Mouse (Mus musculus) stomach, embryonic 14.5 days (tissue): ENCODE measurements around the gene Cacybp. TPM values are rescaled to one million over a fixed set of nuclear protein-coding genes. Genes with fewer than 3 reads are reported as not detected.
A peak's percentile ranks its signal among the peaks of the same experiment; 100 is the strongest.

Experiments
- ATAC-seq: fragments of 200-750 bp; cut with Nextera tagmentation; 2 replicates; pipeline ENCODE4 v1.8.0; 2017; ENCODE audit warnings: low read depth, moderate TSS enrichment; ENCODE audit not compliant: insufficient number of reproducible peaks, insufficient read depth, low FRiP score
- H3K27ac ChIP-seq: fragments of 300-500 bp; sonication (generic); 2 replicates; pipeline ENCODE4 v1.5.1; 2014; ENCODE audit warnings: mild to moderate bottlenecking, low read length, moderate library complexity, mixed read lengths
- H3K27me3 ChIP-seq: fragments of 300-500 bp; sonication (generic); 2 replicates; pipeline ENCODE4 v1.6.1; 2014; ENCODE audit warnings: low read length, control low read depth, mixed read lengths; ENCODE audit not compliant: control insufficient read depth, insufficient read depth
- H3K36me3 ChIP-seq: fragments of 300-500 bp; sonication (generic); 2 replicates; pipeline ENCODE4 v1.6.1; 2014; ENCODE audit warnings: mild to moderate bottlenecking, control low read depth, low read length, moderate library complexity, mixed read lengths; ENCODE audit not compliant: control insufficient read depth, insufficient read depth
- H3K4me1 ChIP-seq: fragments of 300-500 bp; sonication (generic); 2 replicates; pipeline ENCODE4 v1.6.1; 2014; ENCODE audit warnings: low read length, control low read depth, mixed read lengths; ENCODE audit not compliant: control insufficient read depth, insufficient read depth
- H3K4me2 ChIP-seq: fragments of 300-500 bp; sonication (generic); replicated peaks from 2 replicates; pipeline ENCODE4 v1.6.1; 2014; ENCODE audit warnings: low read depth, low read length, control low read depth
- H3K4me3 ChIP-seq: fragments of 300-500 bp; sonication (generic); 2 replicates; pipeline ENCODE4 v1.5.1; 2014; ENCODE audit warnings: low read depth, low read length, control low read depth
- H3K9ac ChIP-seq: fragments of 300-500 bp; sonication (generic); replicated peaks from 2 replicates; pipeline ENCODE4 v1.6.1; 2014; ENCODE audit warnings: low read depth, mild to moderate bottlenecking, control low read depth, low read length, moderate library complexity, mixed read lengths
- H3K9me3 ChIP-seq: fragments of 300-500 bp; sonication (generic); 2 replicates; pipeline ENCODE4 v1.6.1; 2016; ENCODE audit warnings: low read depth, low read length, control low read depth; ENCODE audit not compliant: control insufficient read depth
- WGBS: fragments of 180-500 bp; shearing (Covaris S2); extraction: QIAGEN DNeasy Blood & Tissue Kit; methylation state at CpG from one replicate; pipeline ENCODE4 v1.1.7; 2014; 5-methylcytosine and 5-hydroxymethylcytosine counted together
- polyA plus RNA-seq: library from polyadenylated mRNA; unstranded; fragments of >200 nt; fragmentation: Nextera tagmentation; extraction: Ambion mirVana; gene quantifications from 2 replicates; pipeline ENCODE4 v1.2.1, GENCODE M21; 2014

The Cacybp gene
- polyA plus RNA-seq = 202 and 226 TPM in 2 replicates

DNA sequence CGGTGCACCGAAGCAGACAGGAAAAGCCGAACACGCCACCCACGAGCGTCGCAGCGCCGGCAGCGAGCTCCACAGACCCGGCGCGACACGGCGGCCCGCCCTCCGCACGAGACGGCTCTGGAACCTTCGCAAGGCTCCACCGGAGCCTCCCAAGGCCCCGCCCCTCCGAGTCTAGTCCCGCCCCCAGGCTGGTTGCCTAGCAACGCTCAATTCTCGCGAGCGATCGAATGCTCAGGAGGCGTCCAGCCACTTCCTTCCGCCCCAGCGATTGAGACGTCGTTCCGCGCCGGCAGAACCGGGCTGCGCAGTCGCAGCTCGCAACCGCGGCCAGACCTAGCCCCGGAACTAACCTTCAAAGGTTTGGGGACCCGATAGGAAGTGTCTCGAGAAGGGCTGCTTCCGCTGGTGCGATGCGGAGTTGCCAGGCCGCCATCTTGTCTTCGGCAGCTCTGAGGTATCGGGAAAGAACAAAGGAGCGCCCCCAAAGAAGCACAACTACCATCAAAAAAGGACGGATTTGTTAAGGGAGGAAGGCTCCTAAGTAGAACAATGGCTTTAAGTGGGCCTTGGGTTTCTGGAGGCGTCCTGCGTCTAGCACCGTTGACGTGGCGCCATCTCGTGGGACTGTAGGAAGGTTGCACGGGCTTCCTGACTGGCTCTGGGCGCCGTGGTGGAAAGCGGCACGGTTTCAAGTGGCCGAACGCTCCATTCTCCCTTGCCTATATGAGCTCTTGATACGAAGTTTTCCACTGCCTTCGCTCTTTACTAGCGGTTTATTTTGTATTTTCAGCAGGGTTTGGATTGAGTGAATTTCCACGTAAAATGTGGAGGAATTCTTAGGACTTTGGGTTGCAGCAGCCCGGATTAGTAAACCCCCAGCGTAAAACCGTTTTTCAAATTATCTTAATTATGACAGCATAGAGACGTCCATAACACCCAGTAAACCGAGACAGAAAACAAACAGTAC, at the start of gene Cacybp:
Gene Cacybp, minus strand, starts transcription at position 173 of the 967 bp plus-strand sequence.
- WGBS = 1% methylated on average over 76 of the region's 76 CpGs
- peak; percentile 99 for ATAC-seq
- Histone ChIP-seq H3K27me3 (no peaks in the 10 kb centered on the region), H3K4me1 (peaks cover 9% of the 10 kb centered on the region), H3K4me3 (peak within 1 kb of the TSS; percentile 61), H3K36me3 (no peaks in the 10 kb centered on the region; the same call in 1 of the 2 replicates), H3K9me3 (no peaks in the 10 kb centered on the region), H3K4me2 (peak within 1 kb of the TSS; percentile 77), H3K9ac (peak within 1 kb of the TSS; percentile 82), H3K27ac (peak within 1 kb of the TSS; percentile 99)

DNA sequence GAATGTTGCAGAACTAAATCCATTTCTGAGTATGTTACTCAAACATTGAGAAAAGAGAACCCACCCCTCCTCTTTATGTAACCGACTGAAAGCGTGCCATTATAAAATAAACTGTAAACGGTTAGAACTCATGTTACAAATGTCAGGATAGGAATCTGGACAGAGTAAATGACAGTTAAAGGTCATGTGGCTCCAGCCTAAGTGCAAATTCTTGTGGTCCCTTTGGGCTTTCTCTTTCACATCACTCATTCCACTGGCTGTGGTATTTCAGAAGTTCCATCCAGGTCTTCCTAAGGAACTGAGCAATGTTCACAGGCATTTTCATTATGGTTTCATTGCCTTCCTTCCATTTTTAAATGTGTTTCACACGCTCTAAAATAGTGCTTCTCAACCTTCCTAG, 49.7 kb upstream of the Cacybp start:
- no peak overlapping the region for H3K4me3 ChIP-seq
- 51% methylated on average over 4 of the region's 4 CpGs for WGBS
- H3K36me3 ChIP-seq = no peaks in the 10 kb centered on the region
- H3K27ac ChIP-seq = no peak overlapping the region
- no peak for ATAC-seq
- H3K27me3 ChIP-seq = no peaks in the 10 kb centered on the region
- no peak overlapping the region for H3K4me2 ChIP-seq
- no peaks in the 10 kb centered on the region for H3K9me3 ChIP-seq
- no peak overlapping the region for H3K9ac ChIP-seq
- 0 out of 2 replicates have a peak, but pooled peaks cover 3% of the 10 kb centered on the region for H3K4me1 ChIP-seq

DNA sequence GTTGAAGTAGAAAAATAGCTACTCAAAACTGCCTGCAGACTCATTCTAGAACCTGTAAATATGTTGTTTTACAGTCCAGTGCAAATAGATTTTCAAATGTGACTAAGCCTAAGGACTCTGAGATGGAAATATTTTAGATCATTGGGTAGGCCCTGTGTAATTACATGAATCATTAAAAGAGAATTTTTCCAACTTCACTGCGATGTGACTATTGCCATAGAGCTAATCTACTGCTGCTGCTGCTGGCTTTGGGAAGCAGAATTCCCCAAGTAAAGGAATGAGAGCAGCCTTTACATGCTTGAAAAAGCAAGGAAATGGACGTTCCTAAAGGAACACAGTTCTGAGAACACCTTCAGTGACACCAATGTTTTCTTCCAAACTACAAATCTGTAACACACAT, 49.2 kb upstream of the Cacybp start:
- no peak overlapping the region for H3K27ac ChIP-seq
- H3K36me3 ChIP-seq = no peaks in the 10 kb centered on the region
- no peak for ATAC-seq
- H3K4me1 ChIP-seq = 0 out of 2 replicates have a peak, but pooled peaks cover 3% of the 10 kb centered on the region
- 74% methylated on average over 2 of the region's 2 CpGs for WGBS
- no peak overlapping the region for H3K9ac ChIP-seq
- no peaks in the 10 kb centered on the region for H3K9me3 ChIP-seq
- no peak overlapping the region for H3K4me2 ChIP-seq
- no peaks in the 10 kb centered on the region for H3K27me3 ChIP-seq
- no peak overlapping the region for H3K4me3 ChIP-seq

DNA sequence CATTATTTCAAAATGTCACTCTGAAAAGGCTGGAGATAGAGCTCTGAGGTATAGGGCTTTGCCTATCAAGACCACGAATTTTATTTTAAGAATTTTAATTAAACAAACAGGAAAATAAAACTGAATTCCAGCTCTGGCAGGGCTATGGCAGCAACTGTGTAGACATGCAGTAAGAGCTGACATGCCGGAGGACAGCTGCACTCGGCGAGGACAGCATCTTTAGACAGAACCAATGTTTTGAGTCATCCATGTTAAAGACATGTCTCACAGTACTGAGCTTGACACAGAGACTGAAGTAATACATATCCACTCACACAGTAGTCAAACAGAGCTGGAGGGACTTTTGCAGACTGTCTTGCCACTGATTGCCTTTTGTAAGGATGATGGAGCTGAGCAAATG, 47.9 kb upstream of the Cacybp start:
- no peak overlapping the region for H3K4me3 ChIP-seq
- H3K9ac ChIP-seq = no peak overlapping the region
- no peak overlapping the region for H3K27ac ChIP-seq
- no peak overlapping the region for H3K4me2 ChIP-seq
- H3K36me3 ChIP-seq = no peaks in the 10 kb centered on the region
- no peaks in the 10 kb centered on the region for H3K9me3 ChIP-seq
- WGBS = 69% methylated on average over 4 of the region's 4 CpGs
- no peak for ATAC-seq
- no peaks in the 10 kb centered on the region for H3K27me3 ChIP-seq
- H3K4me1 ChIP-seq = 0 out of 2 replicates have a peak, but pooled peaks cover 3% of the 10 kb centered on the region

DNA sequence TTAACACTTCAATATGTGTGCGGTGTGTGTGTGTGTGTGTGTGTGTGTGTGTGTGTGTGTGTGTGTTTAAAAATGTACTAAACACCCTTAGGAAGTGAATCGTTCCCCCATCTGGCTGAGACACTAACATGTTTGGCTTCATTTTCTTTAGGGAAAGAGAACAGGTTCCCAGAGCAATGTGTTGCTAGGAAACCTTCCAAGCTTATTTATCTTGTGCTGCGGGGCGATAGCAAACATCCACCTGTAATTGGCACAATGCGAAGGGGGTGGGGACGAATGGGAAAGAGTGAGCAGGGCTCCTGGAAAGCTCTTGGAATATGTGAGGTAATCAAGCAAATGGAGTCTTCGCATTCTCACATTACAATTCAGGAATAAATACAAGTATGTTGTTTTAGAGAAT, 47.2 kb upstream of the Cacybp start:
- ATAC-seq = peak; percentile 83
- Histone ChIP-seq H3K36me3 (no peaks in the 10 kb centered on the region), H3K4me1 (0 out of 2 replicates have a peak, but pooled peaks cover 3% of the 10 kb centered on the region), H3K27ac (no peak overlapping the region), H3K9me3 (no peaks in the 10 kb centered on the region), H3K4me2 (no peak overlapping the region), H3K27me3 (no peaks in the 10 kb centered on the region), H3K4me3 (no peak overlapping the region), H3K9ac (no peak overlapping the region)
- 32% methylated on average over 7 of the region's 7 CpGs for WGBS

DNA sequence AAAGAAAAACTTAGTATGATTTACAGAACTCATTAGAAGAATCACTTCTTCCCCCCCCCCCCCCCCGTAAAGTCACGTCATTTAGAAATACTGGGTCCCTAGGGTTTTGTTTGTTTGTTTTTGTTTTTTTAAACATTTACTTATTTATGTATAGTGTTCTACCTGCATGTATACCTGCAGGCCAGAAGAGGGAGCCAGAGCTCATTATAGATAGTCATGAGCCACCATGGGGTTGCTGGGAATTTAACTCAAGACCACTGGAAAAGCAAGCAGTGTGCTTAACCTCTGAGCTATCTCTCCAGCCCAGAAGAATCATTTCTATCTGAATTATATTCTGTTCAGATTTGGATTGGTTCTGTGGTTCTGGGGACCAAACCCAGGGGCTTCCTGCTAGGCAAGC, 40.4 kb upstream of the Cacybp start:
- H3K4me1 ChIP-seq = no peaks in the 10 kb centered on the region
- WGBS = 93% methylated on average over 2 of the region's 2 CpGs
- ATAC-seq = no peak

DNA sequence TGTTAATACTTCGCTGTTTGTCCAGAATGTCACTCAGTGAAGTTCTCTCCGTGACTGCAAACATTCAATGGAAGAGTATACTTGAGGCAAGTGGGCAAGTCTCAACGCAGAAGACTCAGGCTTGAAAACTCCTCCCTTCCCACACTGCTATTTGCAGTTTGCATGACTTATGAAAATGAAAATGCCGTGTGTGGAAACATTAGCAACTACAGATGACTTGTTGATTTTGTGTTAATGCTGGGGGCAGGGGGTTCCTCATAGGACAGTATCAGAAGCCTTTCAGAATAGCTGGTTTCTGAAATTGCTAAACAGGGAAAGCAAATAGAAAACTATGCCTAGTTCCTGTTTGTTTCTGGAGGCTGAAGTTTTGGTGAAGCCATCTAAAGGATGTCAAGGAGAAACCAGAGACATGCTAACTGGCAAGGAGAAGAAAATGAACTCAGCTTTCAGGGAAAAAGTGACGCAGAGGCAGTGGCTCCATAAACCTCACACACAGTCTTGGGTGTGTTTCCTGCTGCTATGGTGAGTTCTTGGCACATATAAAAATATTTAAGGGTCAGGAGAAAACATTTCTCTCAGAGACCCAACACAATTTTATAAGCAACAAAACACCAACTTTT, 38.8 kb upstream of the Cacybp start:
- Histone ChIP-seq H3K9me3 (no peaks in the 10 kb centered on the region), H3K27ac (no peak overlapping the region), H3K4me2 (no peak overlapping the region), H3K36me3 (no peaks in the 10 kb centered on the region), H3K27me3 (no peaks in the 10 kb centered on the region), H3K4me3 (no peak overlapping the region), H3K9ac (no peak overlapping the region), H3K4me1 (no peaks in the 10 kb centered on the region)
- no peak for ATAC-seq
- WGBS = 63% methylated on average over 5 of the region's 5 CpGs

More for the DNA sequence above, 40.4 kb upstream of the Cacybp start:
- no peaks in the 10 kb centered on the region for H3K27me3 ChIP-seq
- no peaks in the 10 kb centered on the region for H3K36me3 ChIP-seq
- no peak overlapping the region for H3K4me2 ChIP-seq
- no peaks in the 10 kb centered on the region for H3K9me3 ChIP-seq
- H3K9ac ChIP-seq = no peak overlapping the region
- no peak overlapping the region for H3K4me3 ChIP-seq
- H3K27ac ChIP-seq = no peak overlapping the region

DNA sequence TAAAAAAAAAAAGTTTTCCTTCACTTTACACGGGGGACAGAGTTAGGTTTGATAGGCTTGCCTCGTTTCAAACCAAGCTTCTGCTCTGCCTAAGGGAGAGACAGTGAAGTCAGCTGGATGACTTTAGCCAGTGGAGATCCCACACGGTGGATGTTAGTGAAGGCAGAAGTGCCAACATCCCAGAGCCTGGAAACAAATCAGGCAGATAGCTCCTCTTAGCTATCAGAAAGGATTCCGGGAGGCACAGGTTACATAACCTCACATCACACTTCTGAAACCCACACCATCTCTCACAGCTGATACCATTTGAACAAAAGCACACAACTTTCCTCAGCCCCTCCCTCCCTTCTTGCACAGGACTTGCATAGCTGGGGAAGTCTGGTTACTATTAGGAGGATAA, 38.1 kb upstream of the Cacybp start:
- Histone ChIP-seq H3K4me3 (no peak overlapping the region), H3K27ac (no peak overlapping the region), H3K27me3 (no peaks in the 10 kb centered on the region), H3K9me3 (no peaks in the 10 kb centered on the region), H3K9ac (no peak overlapping the region), H3K4me2 (no peak overlapping the region), H3K36me3 (no peaks in the 10 kb centered on the region), H3K4me1 (no peaks in the 10 kb centered on the region)
- WGBS = 58% methylated on average over 4 of the region's 4 CpGs
- no peak for ATAC-seq
